ENCODE assay signal across 8 mouse cellular contexts in the genomic region with DNA sequence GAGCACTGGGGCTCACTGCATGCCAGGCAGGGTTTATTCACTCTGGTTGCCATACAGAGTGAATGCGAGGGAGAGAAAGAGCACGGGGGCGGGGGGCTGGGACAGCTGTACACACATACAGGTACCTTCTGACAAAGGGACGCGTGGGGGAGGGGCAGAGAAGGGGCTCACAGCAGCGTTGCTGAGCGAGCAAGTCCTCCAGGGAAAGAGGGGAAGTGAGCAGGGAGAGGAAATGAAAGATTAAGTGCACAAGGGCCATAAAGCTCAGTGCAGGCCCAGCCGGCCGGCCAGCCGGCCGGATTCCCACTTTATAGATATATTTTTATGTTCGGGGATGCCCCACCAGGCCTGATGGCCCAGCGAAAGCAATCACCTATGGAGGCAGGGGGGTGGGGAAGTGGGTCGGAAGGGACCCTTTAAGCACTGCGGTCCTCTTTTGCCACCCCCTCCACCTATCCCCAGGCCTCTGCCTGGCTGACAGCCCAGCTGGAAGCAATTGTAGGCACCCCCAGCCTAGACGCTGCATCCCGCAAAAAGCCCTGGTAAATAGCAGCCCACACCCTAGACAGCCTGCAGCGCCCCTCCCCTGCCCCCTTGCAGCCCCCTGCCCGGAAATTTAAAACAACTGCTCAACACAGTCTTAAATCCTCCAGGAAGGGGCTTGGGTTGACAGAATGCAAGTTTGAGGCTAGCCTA. TPM values are rescaled to one million over a fixed set of nuclear protein-coding genes. Genes with fewer than 3 reads are reported as not detected.
A peak's percentile ranks its signal among the peaks of the same experiment; 100 is the strongest.
DNase-seq lines count a peak whose midpoint lies in the region; ATAC-seq and TF ChIP-seq lines count a peak whose summit lies in the region.

No protein-coding gene starts in this region.

- peak; percentile 13; the same call in 1 of the 2 replicates for ATAC-seq in kidney, embryonic 16.5 days (ENCODE audit: low FRiP score, low TSS enrichment)
- peak; percentile 77 for ATAC-seq in embryonic facial prominence, embryonic 12.5 days (ENCODE audit: insufficient number of reproducible peaks, insufficient read depth, low FRiP score, low TSS enrichment)
- ATAC-seq in intestine, postnatal 0 days, result no peak
- no peak for ATAC-seq in CD4-positive, CD25-positive, alpha-beta regulatory T cell, adult 4 months

- TF ChIP-seq CTCF in intestine, postnatal 0 days (IDR thresholded peaks at IDR 0.05; ENCODE audit: low read depth), result no peak

- no peak overlapping the region; the same call in 1 of the 2 replicates for H3K4me2 ChIP-seq in kidney, embryonic 16.5 days (replicated peaks; ENCODE audit: low read depth, low read length)
- H3K4me2 ChIP-seq in embryonic facial prominence, embryonic 12.5 days (replicated peaks), result peak overlapping the region; percentile 19
- H3K4me2 ChIP-seq in intestine, postnatal 0 days (replicated peaks; ENCODE audit: low read depth), result peak overlapping the region; percentile 40; the same call in 1 of the 2 replicates

- WGBS in kidney, embryonic 16.5 days, result 7% methylated on average over 19 of the region's 19 CpGs
- 2% methylated on average over 19 of the region's 19 CpGs for WGBS in embryonic facial prominence, embryonic 12.5 days
- 16% methylated on average over 19 of the region's 19 CpGs for WGBS in intestine, postnatal 0 days

- H3K36me3 ChIP-seq in kidney, embryonic 16.5 days (ENCODE audit: insufficient read depth, low read length), result no peaks in the 10 kb centered on the region
- no peaks in the 10 kb centered on the region for H3K36me3 ChIP-seq in embryonic facial prominence, embryonic 12.5 days
- H3K36me3 ChIP-seq in intestine, postnatal 0 days (ENCODE audit: control insufficient read depth, insufficient read depth), result no peaks in the 10 kb centered on the region

- peak overlapping the region; percentile 89 for H3K27ac ChIP-seq in kidney, embryonic 16.5 days (ENCODE audit: low read length)
- peak overlapping the region; percentile 97 for H3K27ac ChIP-seq in embryonic facial prominence, embryonic 12.5 days
- no peak overlapping the region; the same call in 1 of the 2 replicates for H3K27ac ChIP-seq in intestine, postnatal 0 days (ENCODE audit: low read depth, low read length)

- H3K9ac ChIP-seq in kidney, embryonic 16.5 days (replicated peaks; ENCODE audit: low read length), result peak overlapping the region; percentile 49
- peak overlapping the region; percentile 1; the same call in 1 of the 2 replicates for H3K9ac ChIP-seq in embryonic facial prominence, embryonic 12.5 days
- H3K9ac ChIP-seq in intestine, postnatal 0 days (ENCODE audit: low read depth, low read length), result peak overlapping the region; percentile 26; the same call in 1 of the 2 replicates

- no peaks in the 10 kb centered on the region for H3K27me3 ChIP-seq in kidney, embryonic 16.5 days (ENCODE audit: insufficient read depth, low read length)
- no peaks in the 10 kb centered on the region for H3K27me3 ChIP-seq in embryonic facial prominence, embryonic 12.5 days
- H3K27me3 ChIP-seq in intestine, postnatal 0 days (replicated peaks; ENCODE audit: control insufficient read depth, insufficient read depth, low read length), result no peaks in the 10 kb centered on the region

- peaks cover 53% of the 10 kb centered on the region for H3K4me1 ChIP-seq in kidney, embryonic 16.5 days (ENCODE audit: insufficient read depth, low read length)
- H3K4me1 ChIP-seq in embryonic facial prominence, embryonic 12.5 days, result peaks cover 79% of the 10 kb centered on the region
- peaks cover 10% of the 10 kb centered on the region; the same call in 1 of the 2 replicates for H3K4me1 ChIP-seq in intestine, postnatal 0 days (replicated peaks; ENCODE audit: control insufficient read depth, insufficient read depth, low read length)

- no peak overlapping the region for H3K4me3 ChIP-seq in kidney, embryonic 16.5 days (ENCODE audit: low read length)
- no peak overlapping the region for H3K4me3 ChIP-seq in embryonic facial prominence, embryonic 12.5 days
- no peak overlapping the region for H3K4me3 ChIP-seq in intestine, postnatal 0 days (ENCODE audit: low read depth, low read length)

- H3K9me3 ChIP-seq in kidney, embryonic 16.5 days (ENCODE audit: low read length), result no peaks in the 10 kb centered on the region
- H3K9me3 ChIP-seq in embryonic facial prominence, embryonic 12.5 days, result no peaks in the 10 kb centered on the region
- no peaks in the 10 kb centered on the region for H3K9me3 ChIP-seq in intestine, postnatal 0 days (ENCODE audit: control insufficient read depth)

- no peak for DNase-seq in kidney, adult 9 months
- peak; percentile 63 for DNase-seq in neural tube, embryonic 10.5 days (ENCODE audit: extremely low spot score, low spot score)
- no peak for DNase-seq in cerebellum, postnatal 4 days (ENCODE audit: low spot score in 2 of 2)
- no peak for DNase-seq in spleen, postnatal 36 days (ENCODE audit: low spot score in 2 of 2)

RNA-seq across cellular contexts. Expression of gene Ssbp3, which starts 44.9 kb away (rescaled TPM):
- 66.4 and 79.4 TPM in 2 replicates for polyA plus RNA-seq in kidney, embryonic 16.5 days (2015; fragmentation: Nextera tagmentation; extraction: Ambion mirVana)
- polyA plus RNA-seq in embryonic facial prominence, embryonic 12.5 days (2016; fragmentation: Nextera tagmentation; extraction: Ambion mirVana), result 275 and 279 TPM in 2 replicates
- 42.8 and 45.2 TPM in 2 replicates for polyA plus RNA-seq in intestine, postnatal 0 days (2015; fragmentation: Nextera tagmentation; extraction: Ambion mirVana)
- polyA plus RNA-seq in CD4-positive, CD25-positive, alpha-beta regulatory T cell, adult 4 months (2017; shearing (Covaris generic)), result 10 to 100 TPM; 60.0 to 60.9 TPM

Comparison
In these comparisons a context has a peak if more than half of its experiments do, and no peak if none do; other contexts are left out.
1. ATAC-seq: peak in kidney, embryonic 16.5 days (single experiment) and embryonic facial prominence, embryonic 12.5 days (single experiment); none in intestine, postnatal 0 days (single experiment) and CD4-positive, CD25-positive, alpha-beta regulatory T cell, adult 4 months (single experiment).
2. Peak in every context shown above with its lines, with median percentiles within 50 percentile points of each other: H3K9ac ChIP-seq.